Mouse (Mus musculus): ENCODE data around the gene Prkca.

DNA sequence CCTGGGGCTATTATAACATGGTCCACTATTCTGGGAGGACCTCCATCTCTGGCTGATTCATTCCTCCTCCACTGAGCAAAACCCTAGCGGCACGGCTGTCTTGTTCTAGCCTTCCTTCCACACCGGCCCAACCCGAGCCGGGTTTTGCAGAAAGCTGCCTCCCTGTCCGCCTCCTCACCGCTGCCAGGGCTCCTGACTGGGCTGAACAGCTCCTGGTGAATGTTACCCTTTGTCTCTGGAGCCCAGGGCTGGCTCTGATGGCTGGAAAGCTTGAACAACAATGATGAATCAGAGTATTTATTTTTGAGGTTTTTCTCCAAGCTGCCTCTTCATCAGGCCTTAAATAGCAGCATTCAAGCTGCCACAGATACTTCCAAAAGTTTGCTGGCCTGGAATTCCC is 193.3 kb downstream of the Prkca start:
- TF ChIP-seq POLR2A (IDR thresholded peaks at IDR 0.05; ENCODE audit: borderline replicate concordance, insufficient read depth, low read length) (no peak), CTCF (IDR thresholded peaks at IDR 0.05; ENCODE audit: borderline replicate concordance, insufficient read depth, low read depth, low read length) (no peak)

Data from cerebellum, adult 2 months (tissue).